Mouse (Mus musculus): ENCODE measurements around the gene Supt7l. TPM values are rescaled to one million over a fixed set of nuclear protein-coding genes. Genes with fewer than 3 reads are reported as not detected.
A peak's percentile ranks its signal among the peaks of the same experiment; 100 is the strongest.
"Not testable (repeated sequence)": the region's sequence is repeated elsewhere in the genome, so short reads cannot be mapped to it uniquely, and the experiment has no call there.

The Supt7l gene
- total RNA-seq (2021): 10 to 100 TPM; 16.0 to 20.9 TPM
- long read RNA-seq, experiment 1, transcript Supt7l-201 (5 exons, 2,693 nt): major isoform, 13 of 26 reads
- long read RNA-seq, experiment 1, partial matches to known transcripts: 7 of 26 reads
- long read RNA-seq, experiment 1, other reads (novel, unspliced or antisense): 4 of 26 reads
- long read RNA-seq, experiment 2, transcript Supt7l-201 (5 exons, 2,693 nt): major isoform, 12 of 15 reads
- long read RNA-seq, experiment 2, partial matches to known transcripts: 3 of 15 reads
- long read RNA-seq, experiment 2, other reads (novel, unspliced or antisense): 0 of 15 reads

DNA sequence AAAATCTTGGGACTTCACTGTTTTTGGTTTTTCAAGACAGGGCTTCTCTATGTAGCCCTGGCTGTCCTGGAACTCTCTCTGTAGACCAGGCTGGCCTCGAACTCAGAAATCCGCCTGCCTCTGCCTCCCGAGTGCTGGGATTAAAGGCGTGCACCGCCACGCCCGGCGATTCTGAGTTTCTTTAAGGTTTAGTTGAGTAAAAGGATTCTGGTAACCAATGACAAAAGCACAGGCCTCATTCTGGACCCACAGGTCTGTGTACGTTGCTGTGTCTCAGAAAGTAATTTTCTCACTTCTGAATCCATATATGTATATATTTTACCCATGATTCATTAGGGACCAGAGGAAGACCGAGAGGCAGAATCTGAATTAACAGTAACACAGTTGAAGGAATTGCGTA lies at the start of gene Supt7l:
TSS of gene Supt7l (minus strand) at position 101 of the 400 bp plus-strand sequence.
- not testable (repeated sequence) for DNase-seq

DNA sequence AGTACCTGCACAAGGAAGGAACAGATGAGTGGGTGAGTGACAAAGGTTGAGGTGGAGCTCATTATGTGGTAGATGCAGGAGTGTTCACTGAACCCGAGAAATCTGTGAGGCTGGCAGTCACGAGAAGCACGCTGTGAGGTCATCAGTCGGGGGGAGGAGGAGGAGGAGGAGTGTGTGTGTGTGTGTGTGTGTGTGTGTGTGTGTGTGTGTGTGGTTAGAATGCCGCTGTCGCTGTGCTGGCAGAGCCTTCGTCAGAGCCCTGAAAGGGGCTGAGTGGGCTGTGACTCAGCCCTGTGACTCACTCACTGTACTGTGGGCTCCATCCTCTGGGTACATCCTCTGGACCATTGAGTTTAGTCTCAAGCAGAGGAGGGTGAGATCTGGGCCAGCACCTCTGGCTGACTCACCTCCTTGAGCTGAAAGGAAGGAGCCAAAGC lies 49.0 kb upstream of the Supt7l start:
- DNase-seq: peak; percentile 73

DNA sequence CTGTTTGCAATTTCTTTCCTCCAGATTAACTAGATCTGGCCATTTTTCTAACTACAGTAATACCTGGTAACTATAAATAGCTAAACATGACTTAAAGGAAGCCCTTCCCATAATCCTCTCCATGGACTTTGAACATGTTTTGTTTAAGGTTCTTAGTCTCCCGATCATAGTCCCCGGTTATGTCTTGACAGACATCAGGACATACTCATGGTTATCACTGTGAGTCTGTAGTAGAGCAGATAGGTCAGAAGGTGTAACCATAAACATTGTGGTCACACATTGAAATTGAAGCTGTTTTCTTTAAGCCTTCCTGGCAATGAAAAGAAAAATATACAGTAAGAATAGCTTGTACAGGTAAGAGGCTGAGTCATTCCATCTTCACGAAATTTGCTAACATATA lies 46.1 kb upstream of the Supt7l start:
- no peak for DNase-seq

DNA sequence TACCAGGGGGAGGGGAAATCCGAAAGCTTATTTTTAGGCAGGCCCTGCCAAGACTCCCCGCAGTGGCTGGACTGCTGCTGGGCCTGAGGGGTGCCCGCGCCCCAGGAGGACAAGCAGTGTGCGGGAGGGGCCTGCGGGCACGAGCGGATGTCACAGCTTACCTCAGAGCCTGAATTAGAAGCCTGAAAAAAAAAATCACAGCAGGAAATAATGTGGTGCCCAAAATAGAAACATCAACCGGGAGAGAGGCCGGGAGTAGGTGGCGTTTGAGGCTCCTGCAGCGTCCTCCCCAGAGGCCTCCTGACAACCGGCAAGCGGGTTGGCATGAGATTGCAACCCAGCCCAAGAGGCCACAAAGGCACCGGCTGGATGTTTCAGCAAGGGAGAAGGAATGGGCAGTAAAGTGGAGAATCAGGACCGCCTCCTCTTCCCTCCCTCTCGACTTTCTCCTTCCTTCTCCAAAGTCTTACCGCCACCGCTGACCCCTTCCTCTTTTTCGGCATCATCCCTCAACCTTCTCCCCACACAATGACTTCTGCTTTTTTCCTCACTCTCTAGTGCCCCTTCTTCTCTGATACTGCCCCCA lies 43.5 kb upstream of the Supt7l start:
- peak; percentile 76 for DNase-seq

DNA sequence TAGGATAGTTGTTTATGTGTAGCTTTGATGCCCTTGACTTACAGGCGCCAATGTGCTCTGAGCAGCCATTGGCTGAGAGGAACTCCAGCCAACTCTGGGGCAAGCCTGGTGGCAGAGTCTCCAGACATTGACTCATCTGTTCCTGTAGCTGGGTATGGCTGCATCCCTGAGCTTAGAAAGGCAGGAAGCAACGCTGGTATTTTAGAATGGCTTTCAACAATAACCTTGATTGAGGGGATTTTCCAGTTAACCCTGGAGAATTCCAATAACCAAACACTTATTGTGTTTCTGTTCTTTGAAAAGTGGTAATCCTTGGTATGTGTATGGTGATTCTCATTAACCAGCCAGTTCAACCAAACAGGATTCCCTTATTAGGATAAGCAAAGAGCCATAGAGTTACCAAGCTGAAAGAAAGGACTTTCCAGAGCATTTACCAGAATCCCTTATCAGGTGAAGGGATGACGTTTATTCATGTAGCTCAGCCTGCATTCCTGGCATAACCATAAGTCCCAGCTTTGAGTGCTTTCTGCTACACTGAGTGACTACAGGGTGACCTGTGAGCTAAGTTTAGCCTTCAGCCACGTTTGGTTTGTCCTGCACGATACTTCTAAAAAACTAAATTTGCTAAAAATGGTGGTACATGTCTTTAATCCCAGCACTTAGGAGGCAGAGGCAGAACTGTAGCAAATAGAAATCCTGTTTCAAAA lies 40.5 kb upstream of the Supt7l start:
- no peak for DNase-seq

DNA sequence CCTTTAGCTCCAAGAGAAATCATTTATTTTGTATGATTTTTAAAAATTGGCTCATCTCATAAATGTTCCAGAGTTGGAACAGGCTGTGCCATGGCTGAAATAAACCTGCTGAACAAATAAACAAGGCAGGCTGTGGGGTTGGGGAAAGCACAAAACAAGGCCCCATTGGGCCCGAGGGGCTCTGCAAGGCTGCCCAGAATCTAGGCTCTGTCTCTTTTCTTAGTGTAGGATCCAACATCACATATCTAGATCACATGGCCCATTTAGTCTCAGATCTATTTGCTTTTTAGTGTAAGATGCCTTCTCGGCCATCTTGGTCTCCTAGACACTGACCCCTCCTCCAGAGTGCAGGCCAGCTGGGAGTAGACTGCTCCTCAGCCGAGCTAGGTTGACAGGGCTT lies 38.9 kb upstream of the Supt7l start:
- no peak for DNase-seq

DNA sequence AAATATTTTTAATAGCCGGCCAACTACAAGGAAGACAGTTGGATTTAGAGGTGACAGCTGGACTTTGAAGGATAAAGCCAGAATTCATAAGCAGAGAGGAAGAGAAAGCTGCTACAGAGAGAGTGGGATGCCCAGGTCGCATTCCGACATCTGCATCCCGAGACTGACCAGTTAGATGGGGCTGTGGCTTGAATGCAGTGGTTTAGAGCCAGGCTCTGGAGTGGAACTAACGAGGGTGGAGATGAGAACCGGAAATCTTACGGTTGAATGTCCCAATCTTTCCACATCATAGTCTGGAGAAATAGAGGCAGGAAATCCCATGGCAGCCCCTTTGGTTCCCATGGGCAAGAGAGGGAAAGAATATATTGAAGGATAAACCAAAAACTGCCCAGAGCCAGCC lies 38.4 kb upstream of the Supt7l start:
- no peak for DNase-seq

DNA sequence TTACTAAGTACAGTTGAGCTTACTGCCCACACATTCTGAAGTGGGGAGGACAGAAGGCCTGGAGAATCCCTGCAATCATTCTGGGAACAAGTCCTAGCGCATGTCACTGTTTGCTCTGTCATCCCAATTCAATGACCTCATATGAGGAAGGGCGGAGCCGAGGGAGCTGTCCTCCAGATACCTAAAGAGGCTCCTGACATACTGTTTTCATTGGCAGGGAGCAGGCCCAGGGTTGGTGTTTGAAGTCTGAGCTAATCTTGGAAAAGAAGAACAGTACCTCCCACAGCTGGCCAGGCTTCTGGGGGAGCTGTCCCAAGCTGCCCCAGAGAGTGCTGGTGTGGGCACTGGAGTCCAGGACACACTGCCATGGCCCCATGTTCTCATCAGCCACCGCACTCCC lies 37.4 kb upstream of the Supt7l start:
- DNase-seq: peak; percentile 40

DNA sequence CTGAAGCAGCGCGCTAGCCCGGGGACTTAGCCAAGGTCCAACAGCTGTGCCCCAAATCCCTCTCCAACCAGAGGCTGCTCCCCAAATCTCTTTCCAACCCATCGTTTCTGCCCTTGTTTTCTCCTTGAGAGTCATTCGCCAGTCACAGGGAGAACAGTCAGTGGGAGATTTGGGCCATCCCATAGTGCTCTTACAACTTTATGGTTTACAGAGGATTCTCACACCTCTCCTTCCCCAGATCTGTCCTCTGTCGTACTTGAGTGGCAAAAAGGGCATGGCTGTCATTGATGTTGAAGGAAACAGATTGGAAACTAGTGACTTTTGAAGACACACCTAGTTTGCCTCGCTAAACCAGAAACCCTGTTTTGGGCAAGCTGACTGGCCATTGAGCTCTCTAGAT lies 36.3 kb upstream of the Supt7l start:
- no peak for DNase-seq

DNA sequence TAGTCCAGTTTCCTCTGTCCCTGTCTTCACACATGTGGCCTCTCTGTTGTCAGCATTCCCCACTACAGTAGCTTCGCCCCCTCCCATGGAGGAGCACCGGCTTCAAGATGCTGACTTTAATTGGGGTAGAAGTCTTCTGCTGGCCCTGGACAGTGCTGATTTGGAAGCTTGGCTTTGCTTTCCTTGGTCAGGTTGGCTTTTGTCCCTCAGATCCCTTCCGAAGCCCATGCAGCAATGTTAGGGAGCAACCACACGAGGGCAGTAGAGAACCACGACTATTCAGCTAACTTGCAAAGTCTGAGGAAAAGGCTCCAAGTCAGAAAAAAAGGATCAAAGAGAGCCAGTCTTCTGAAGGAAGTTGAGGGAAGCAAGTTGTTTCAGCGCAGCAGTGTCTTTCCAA lies 35.9 kb upstream of the Supt7l start:
- peak; percentile 85 for DNase-seq

DNA sequence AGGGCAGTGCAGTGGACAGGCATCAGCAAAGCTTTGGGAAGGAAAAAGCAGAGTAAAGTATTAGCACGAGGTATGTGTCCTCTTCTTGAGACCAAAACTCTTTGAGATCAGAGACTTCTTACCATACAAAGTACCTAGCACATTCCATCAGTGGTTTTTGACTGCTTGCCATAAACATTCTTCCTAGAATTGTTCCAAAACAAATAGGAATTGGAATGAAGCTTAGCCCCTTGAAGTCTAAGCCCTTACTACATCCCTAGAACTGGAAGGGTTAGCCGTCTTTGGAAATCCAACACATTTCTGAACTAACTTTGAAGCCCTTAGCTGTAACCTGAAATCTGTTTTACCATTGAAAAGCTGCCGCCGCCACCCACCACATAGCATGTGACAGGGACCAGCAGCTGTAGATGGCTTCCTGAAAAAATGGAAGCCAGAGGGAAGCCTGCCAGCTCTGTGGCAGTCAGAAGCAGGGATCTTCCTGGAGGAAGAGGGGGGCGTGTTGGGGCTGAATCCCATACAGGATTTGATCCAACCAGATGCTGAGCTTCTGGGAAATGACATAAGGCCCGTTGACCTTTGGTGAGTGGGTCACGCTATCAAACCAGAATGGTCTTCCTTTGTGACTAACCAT lies 34.5 kb upstream of the Supt7l start:
- DNase-seq: peak; percentile 30

DNA sequence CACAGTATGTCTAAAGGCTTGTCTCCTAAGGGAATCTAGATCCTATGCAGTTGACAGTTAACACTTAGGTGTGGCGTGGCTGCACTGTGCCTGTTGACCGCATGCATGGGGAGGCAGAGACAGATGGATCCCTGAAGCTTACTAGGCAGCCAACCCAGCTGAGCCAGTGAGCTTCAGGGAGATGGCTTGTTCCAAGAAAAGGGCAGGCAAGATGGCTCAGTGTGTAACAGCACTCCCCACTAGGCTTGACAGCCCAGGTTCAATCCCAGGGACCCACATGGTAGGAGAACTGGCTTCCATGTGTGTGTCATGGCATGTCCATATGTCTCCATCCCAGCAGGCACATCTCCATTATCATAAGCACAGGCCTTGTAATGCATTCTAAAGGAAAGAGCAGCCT lies 32.7 kb upstream of the Supt7l start:
- DNase-seq: no peak

DNA sequence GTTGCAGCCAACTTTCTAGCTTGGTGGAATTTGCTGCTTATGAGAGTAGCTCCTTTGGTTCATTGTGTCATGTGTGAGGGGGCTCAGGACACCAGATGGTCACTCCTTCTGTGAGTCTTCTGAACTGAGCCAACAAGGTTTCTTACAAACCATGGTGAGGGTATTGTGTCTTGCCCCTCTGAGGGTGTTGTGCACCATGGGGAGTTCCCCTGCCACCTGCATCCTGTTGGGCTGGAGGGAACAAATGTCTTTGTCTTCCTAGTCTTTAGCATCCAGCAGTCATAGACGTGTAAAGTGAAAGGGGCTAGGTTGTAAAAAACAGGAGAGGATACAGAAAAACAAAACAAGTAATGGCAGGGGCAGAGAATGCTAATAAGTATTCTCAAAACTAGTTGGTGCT lies 31.8 kb upstream of the Supt7l start:
- DNase-seq: no peak

DNA sequence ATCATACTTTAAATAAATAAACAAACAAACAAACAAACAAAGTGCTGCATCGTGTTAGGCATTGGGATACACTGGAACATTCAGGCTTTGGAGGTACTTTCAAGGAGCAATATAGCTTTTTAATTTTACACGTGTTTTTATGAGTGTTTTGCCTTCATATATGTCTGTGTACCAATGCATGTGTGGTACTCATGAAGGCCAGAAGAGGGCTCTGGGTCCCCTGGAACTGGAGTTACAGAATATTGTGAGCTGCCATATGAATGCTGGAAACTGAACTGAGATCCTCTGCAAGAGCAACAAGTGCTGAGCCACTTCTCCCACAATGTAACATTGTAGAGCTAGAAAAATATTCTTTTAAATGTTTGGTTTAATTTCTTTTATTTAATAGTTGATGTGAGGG lies 7.6 kb upstream of the Supt7l start:
- DNase-seq: no peak

DNA sequence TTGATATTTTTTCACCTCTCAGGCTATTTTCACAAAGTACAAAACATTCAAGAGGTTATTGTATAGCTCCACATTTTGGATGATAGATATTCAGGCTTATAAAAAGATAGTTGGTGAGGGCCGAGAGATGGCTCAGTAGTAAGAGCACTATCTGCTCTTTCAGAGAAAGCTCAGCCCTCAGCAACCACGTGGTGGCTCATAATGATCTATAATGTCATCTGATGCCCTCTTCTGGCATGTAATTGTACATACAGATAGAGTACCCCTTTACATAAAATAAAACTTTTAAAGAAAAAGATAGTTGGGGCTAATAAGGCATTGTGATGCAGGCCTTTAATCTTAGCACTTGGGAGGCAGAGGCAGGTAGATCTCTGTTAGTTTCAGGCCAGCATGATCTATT lies 953 bp upstream of the Supt7l start:
- no peak for DNase-seq

DNA sequence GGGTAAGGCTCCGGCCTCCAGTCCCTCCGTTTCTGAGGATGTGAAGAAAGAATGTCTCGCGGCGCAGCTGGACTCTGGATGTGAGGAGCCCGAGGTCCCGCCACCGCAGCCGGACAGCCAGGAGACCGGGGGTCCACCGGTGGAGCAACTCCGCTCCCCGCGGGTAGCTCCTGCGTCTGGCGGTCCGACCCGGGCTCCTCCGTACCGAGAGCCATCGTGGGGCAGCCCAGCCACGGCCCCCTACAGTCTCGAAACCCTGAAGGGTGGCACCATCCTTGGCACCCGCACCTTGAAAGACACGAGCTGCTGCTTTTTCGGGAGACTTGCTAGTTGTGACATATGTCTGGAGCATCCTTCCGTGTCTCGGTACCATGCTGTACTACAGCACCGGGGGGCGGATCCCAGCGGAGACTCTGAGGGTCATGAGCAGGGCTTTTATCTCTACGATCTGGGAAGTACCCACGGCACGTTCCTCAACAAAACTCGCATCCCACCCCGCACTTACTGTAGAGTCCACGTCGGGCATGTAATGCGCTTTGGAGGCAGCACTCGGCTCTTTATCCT lies 408 bp downstream of the Supt7l start:
- DNase-seq: no peak

DNA sequence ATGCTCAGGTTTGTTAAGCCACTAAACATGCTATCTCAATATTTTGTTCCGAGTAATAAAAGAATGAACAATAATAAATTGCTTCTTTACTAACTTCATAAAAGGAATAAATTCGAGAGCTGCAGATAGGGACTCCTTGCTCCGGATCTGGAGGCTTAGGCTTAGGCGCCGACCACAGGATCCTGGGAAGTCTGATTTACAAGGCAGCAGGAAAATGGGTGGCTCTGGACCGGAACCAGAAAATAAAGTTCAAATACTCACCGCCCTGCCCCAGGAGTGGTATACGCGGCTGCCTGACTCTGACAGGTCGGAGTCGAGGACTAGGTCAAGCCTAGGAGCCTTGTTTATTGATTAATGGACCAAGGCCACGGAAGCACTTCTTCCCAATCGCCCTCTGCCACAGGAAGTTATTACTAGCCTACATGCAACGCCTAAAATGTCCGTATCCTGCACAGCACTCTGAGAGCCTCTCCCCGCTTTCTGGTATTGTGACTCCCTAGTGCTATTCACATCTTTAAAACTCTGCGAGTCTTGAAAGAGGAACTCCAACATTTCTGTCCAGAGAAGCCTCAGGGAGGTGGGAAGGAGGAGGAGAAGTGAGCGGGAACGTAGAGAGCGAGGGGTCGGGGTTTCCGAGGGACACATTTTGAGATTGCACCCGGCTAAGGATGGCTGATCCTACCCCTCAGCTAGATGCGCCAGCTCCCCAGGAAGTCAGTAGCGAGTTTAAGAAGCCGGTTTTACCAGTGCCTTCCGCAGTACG lies 1.1 kb downstream of the Supt7l start, which contains the start of gene Slc4a1ap:
TSS of gene Slc4a1ap (plus strand) at position 642 of the 763 bp plus-strand sequence.
- peak; percentile 85 for DNase-seq

DNA sequence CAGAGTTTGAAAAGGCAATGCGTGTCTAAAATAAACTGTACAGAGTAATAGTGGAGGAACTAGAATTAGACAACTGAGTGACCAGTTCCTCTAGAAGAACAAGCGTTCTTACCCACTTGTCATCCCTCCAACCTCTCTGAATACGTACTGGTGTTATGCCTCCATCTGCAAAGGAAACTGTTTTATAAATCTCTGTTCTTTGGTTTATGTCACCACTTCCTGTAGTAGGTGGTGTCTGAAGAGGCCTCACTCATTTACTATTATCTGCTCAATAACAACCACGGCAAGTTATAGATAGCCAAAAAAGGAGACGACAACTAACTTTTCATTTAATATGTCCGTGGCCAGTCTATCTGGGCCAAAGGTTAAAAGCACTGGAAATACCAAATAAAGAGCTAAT lies 7.1 kb downstream of the Supt7l start:
- DNase-seq: no peak

DNA sequence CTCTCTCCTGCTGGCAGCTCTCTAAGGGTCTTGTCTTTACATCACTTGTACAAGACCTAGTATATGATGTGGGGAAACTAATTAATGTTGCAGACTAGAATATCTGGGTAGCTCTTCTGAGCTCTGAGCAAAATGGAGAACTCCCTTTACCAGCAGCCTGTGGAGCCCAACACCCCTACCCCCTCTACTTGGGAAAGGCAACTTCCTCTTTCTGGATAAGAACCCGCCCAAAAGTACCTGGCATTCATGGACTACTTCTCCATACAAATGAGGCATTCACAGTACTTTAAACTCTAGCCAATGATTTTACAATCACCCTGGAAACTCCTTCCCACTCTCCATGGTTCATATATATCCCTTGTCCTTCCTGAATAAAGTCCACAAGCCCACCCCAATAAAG lies 15.1 kb downstream of the Supt7l start:
- no peak for DNase-seq

DNA sequence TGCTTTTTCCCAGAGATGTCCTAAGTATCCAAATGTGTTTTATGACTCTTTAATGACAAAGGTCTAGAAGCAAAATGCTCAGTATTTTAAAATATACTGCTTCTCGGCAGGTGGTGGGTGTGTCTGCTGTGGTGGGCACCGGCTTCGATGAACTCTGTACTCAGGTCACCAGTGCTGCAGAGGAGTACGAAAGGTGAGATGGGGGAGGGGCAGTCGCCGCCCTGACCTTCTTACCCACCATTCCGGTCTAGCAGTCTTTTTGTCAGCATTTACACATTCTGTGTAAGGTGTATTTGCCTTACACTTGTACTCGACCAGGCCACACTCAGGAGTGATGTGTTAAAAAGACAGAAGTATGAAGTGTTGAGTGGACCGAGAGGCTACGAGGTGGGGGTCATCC lies 22.8 kb downstream of the Supt7l start:
- no peak for DNase-seq

DNA sequence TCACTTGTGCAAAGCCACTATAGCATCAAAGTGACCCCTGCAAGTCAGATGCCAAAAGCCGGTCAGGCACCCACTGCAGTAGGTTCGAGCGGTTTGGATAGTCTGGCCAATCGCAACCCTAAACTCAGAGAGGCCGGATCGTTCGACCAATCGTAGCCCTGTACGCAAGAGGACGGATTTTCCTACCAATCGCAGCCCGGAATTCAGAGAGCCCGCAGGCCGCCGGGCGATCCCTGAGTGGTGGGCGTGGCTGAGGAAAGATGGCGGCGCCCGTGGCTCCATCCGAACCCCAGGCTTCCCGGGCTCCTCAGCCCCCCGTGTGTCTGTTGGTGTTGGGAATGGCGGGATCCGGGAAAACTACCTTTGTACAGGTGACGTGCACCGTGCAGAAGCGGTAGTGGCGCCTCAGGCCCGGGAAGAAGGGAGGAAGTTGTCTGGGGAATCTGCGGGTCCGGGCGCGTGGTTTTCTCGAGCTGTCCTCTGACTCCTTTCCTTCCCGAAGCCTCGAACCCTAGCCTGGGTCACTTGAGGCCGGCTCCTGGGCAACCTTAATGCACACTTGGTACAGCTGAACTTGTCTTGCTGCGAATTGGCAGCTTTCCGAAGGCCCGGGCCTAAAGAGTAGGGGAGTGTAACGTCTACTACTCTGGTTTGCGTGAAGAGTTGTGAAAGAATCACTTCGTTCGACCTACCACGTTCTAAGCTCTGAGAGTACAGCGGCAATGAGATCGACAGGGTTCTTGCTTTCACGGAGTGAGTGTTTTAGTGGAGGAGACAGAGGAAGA lies 32.9 kb downstream of the Supt7l start, which contains the start of gene Gpn1:
TSS of gene Gpn1 (plus strand) at position 229 of the 785 bp plus-strand sequence.
- DNase-seq: peak; percentile 93
